Mouse (Mus musculus) c-Kit-positive CD71-negative TER-119-negative erythroid progenitor cells, embryonic 14.5 days (primary cell): ENCODE measurements around the gene Lamc1.

Source experiments
- DNase-seq: peaks from one replicate; pipeline ENCODE4 v3.0.0-alpha.2; 2013; ENCODE audit warnings: low read depth

Gene Lamc1

GRCm38 (mm10) chr1:153191237-153191942 is 141.2 kb downstream of the Lamc1 start:
- no peak for DNase-seq

GRCm38 (mm10) chr1:153188081-153188480 is 144.5 kb downstream of the Lamc1 start:
- no peak for DNase-seq

- no peak for DNase-seq
These were observed 146.5 kb downstream of the Lamc1 start, which contains the start of gene Lamc2 for GRCm38 (mm10) chr1:153185828-153186803. TSS of gene Lamc2 (minus strand) at chr1:153186447.

GRCm38 (mm10) chr1:153180586-153181289 is 151.8 kb downstream of the Lamc1 start:
- DNase-seq = no peak

- no peak for DNase-seq
These were observed 152.4 kb downstream of the Lamc1 start for GRCm38 (mm10) chr1:153180160-153180559.

- DNase-seq = no peak
These were observed 157.8 kb downstream of the Lamc1 start for GRCm38 (mm10) chr1:153174801-153175200.

GRCm38 (mm10) chr1:153173276-153173675 is 159.3 kb downstream of the Lamc1 start:
- DNase-seq = no peak

- DNase-seq = no peak
These were observed 160.3 kb downstream of the Lamc1 start for GRCm38 (mm10) chr1:153172291-153172731.

- no peak for DNase-seq
These were observed 161.6 kb downstream of the Lamc1 start for GRCm38 (mm10) chr1:153171011-153171410.
